Mouse (Mus musculus) thymus, adult 2 months (tissue): ENCODE results near the gene Olfr148.

Experiments used
- CTCF ChIP-seq: fragments of 200-500 bp; IDR thresholded peaks from 2 replicates; pipeline ENCODE4 v1.5.1; 2012; ENCODE audit warnings: mild to moderate bottlenecking, control low read depth, low read length, moderate library complexity, borderline replicate concordance; ENCODE audit not compliant: control insufficient read depth, poor library complexity, insufficient read depth; ENCODE audit errors: extremely low read depth
- POLR2A ChIP-seq: fragments of 200-500 bp; IDR thresholded peaks from 2 replicates; pipeline ENCODE4 v1.6.1; 2012; ENCODE audit warnings: mild to moderate bottlenecking, low read length, control low read depth, moderate library complexity; ENCODE audit not compliant: control insufficient read depth, poor library complexity, insufficient read depth; ENCODE audit errors: extremely low read depth

DNA sequence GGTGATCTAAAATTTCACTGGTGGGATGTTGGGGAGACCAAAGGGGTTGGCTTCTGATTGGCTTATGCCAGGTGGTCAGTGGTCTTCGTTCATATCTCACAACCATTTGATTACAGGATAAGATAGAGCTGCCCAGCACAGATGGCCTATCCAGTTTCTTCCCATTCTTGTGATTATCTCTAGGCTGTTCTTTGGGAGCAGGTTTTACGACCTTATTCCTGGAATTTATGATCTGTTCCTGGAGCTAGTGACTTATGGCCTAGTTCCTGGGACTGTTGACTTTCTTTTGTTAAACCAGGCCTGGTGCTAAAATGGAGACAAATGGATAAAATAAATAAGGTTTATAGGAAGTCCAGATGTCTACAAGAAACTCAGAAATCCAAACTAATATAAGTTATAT lies 14.3 kb downstream of the Olfr148 start:
- TF ChIP-seq POLR2A (no peak), CTCF (no peak)
